ENCODE assay signal across 16 mouse cellular contexts in genomic region chr3:151265658-151266057, GRCm38 (mm10).
DNase-seq lines count a peak whose midpoint lies in the region; ATAC-seq and TF ChIP-seq lines count a peak whose summit lies in the region.
"Had no signal": no experiment of that assay in that cellular context is flagged by ENCODE, and none has a peak within 500 bp of the region (broad histone marks: within the 10 kb centered on the region; RNA-seq: fewer than 3 reads in every experiment).

No protein-coding gene starts in this region.

- 18% methylated on average over 2 of the region's 2 CpGs for whole genome bisulfite sequencing in heart, adult 2 months
- WGBS in lung, embryonic 14.5 days, result 22% methylated on average over 2 of the region's 2 CpGs

- no peaks in the 10 kb centered on the region for H3K4me1 ChIP-seq in heart, adult 2 months (ENCODE audit: control insufficient read depth, insufficient read depth, low read length)
- H3K4me1 ChIP-seq in lung, embryonic 14.5 days (ENCODE audit: insufficient read depth), result no peaks in the 10 kb centered on the region
- H3K4me1 ChIP-seq in MEL (ENCODE audit: control insufficient read depth in 1 of 2, insufficient read depth in 2 of 2, low read length in 2 of 2), result no peaks in the 10 kb centered on the region
- H3K4me1 ChIP-seq: heart, embryonic 13.5 days; midbrain, embryonic 13.5 days; stomach, embryonic 15.5 days had no signal

- intact Hi-C loops in heart, adult 2 months (cut with DNase I), result no loop called here
- intact Hi-C loops in heart, postnatal 25 days (cut with DNase I), result no loop called here
- intact Hi-C loops in gastrocnemius, postnatal 14 days (cut with DNase I; ENCODE audit: low total_unique reads), result no loop called here

- no peak overlapping the region for H3K9ac ChIP-seq in heart, adult 2 months (ENCODE audit: low read depth, low read length)
- H3K9ac ChIP-seq in lung, embryonic 14.5 days, result no peak overlapping the region
- H3K9ac ChIP-seq in MEL (ENCODE audit: control insufficient read depth, low read depth, low read length, poor library complexity, severe bottlenecking), result no peak overlapping the region
- H3K9ac ChIP-seq: heart, embryonic 13.5 days; hindbrain, embryonic 14.5 days; liver, embryonic 14.5 days; midbrain, embryonic 13.5 days; stomach, embryonic 15.5 days had no signal

- peak; percentile 15 for TF ChIP-seq RAD21 in MEL (IDR thresholded peaks at IDR 0.05; ENCODE audit: low read depth, low read length)

- H3K27ac ChIP-seq in heart, adult 2 months, result no peak overlapping the region
- no peak overlapping the region for H3K27ac ChIP-seq in lung, embryonic 14.5 days (ENCODE audit: low read depth)
- H3K27ac ChIP-seq in MEL (ENCODE audit: control insufficient read depth, low read depth, low read length), result no peak overlapping the region
- H3K27ac ChIP-seq: heart, embryonic 13.5 days; hindbrain, embryonic 14.5 days; liver, embryonic 14.5 days; macrophage; midbrain, embryonic 13.5 days; stomach, embryonic 15.5 days had no signal

- TF ChIP-seq POLR2A in heart, adult 2 months (IDR thresholded peaks at IDR 0.05; ENCODE audit: insufficient read depth, low read depth, low read length), result no peak
- no peak for TF ChIP-seq POLR2A in MEL (IDR thresholded peaks at IDR 0.05; ENCODE audit: control insufficient read depth in 1 of 2, insufficient read depth in 1 of 2, low read depth in 1 of 2, low read length in 2 of 2, poor library complexity in 1 of 2)

- peak; percentile 23 for TF ChIP-seq CTCF in heart, adult 2 months (IDR thresholded peaks at IDR 0.05)
- 0 out of 2 replicates have a peak, but pooled peaks have one; percentile 12 for TF ChIP-seq CTCF in lung, embryonic 14.5 days (IDR thresholded peaks at IDR 0.05; ENCODE audit: low read depth)
- peak; percentile 12 to 28 (median 18); a peak in 2 of 6 replicates for TF ChIP-seq CTCF in MEL (IDR thresholded peaks at IDR 0.05 in 2 of 3, conservative IDR thresholded peaks at IDR 0.05 in 1 of 3; ENCODE audit: control insufficient read depth in 1 of 3, insufficient read depth in 1 of 3, low read depth in 2 of 3, low read length in 3 of 3, poor library complexity in 1 of 3, severe bottlenecking in 1 of 3)

- no peaks in the 10 kb centered on the region for H3K27me3 ChIP-seq in heart, adult 2 months (ENCODE audit: control insufficient read depth, insufficient read depth, low read length)
- no peaks in the 10 kb centered on the region for H3K27me3 ChIP-seq in lung, embryonic 14.5 days (ENCODE audit: insufficient read depth, low read length)
- no peaks in the 10 kb centered on the region for H3K27me3 ChIP-seq in MEL (ENCODE audit: control insufficient read depth in 1 of 2, insufficient read depth in 2 of 2, low read length in 2 of 2)
- H3K27me3 ChIP-seq: heart, embryonic 13.5 days; midbrain, embryonic 13.5 days; stomach, embryonic 15.5 days had no signal

- no peak overlapping the region for H3K4me3 ChIP-seq in heart, adult 2 months
- no peak overlapping the region for H3K4me3 ChIP-seq in lung, embryonic 14.5 days (ENCODE audit: low read depth, low read length)
- H3K4me3 ChIP-seq in MEL (ENCODE audit: control insufficient read depth in 1 of 2, insufficient read depth in 1 of 2, low read depth in 2 of 2, low read length in 2 of 2), result no peak overlapping the region
- H3K4me3 ChIP-seq: heart, embryonic 13.5 days; midbrain, embryonic 13.5 days; stomach, embryonic 15.5 days had no signal

- TF ChIP-seq EP300 in heart, adult 2 months (IDR thresholded peaks at IDR 0.05; ENCODE audit: insufficient read depth, low read depth, low read length), result no peak
- TF ChIP-seq EP300 in MEL (IDR thresholded peaks at IDR 0.05; ENCODE audit: low read depth in 1 of 2, low read length in 2 of 2), result no peak

- no peak overlapping the region for H3K4me2 ChIP-seq in lung, embryonic 14.5 days
- H3K4me2 ChIP-seq: heart, embryonic 13.5 days; hindbrain, embryonic 14.5 days; midbrain, embryonic 13.5 days; stomach, embryonic 15.5 days had no signal

- H3K79me2 ChIP-seq in heart, adult 2 months (replicated peaks; ENCODE audit: control insufficient read depth, insufficient read depth, low read length), result no peaks in the 10 kb centered on the region
- H3K79me2 ChIP-seq in MEL (ENCODE audit: control insufficient read depth, insufficient read depth, low read length, poor library complexity), result no peaks in the 10 kb centered on the region

- no peaks in the 10 kb centered on the region for H3K36me3 ChIP-seq in heart, adult 2 months (ENCODE audit: control insufficient read depth, insufficient read depth, low read length)
- H3K36me3 ChIP-seq in lung, embryonic 14.5 days (ENCODE audit: insufficient read depth), result no peaks in the 10 kb centered on the region
- H3K36me3 ChIP-seq in MEL (ENCODE audit: control insufficient read depth in 1 of 2, insufficient read depth in 2 of 2, low read length in 2 of 2), result no peaks in the 10 kb centered on the region
- H3K36me3 ChIP-seq: heart, embryonic 13.5 days; midbrain, embryonic 13.5 days; stomach, embryonic 15.5 days had no signal

- H3K9me3 ChIP-seq in lung, embryonic 14.5 days (ENCODE audit: low read depth, low read length), result no peaks in the 10 kb centered on the region
- no peaks in the 10 kb centered on the region for H3K9me3 ChIP-seq in MEL (replicated peaks; ENCODE audit: insufficient read depth, low read length)
- H3K9me3 ChIP-seq: heart, embryonic 13.5 days; midbrain, embryonic 13.5 days; stomach, embryonic 15.5 days had no signal

- no peak for DNase-seq in heart, adult 2 months
- no peak for DNase-seq in heart, postnatal 25 days (ENCODE audit: low spot score)
- peak; percentile 27 for DNase-seq in lung, embryonic 14.5 days
- no peak for DNase-seq in lung, postnatal 4 days
- DNase-seq in MEL (ENCODE audit: low read depth, low spot score), result peak; percentile 11
- peak; percentile 31 for DNase-seq in embryo, embryonic 11 days
- DNase-seq in gastrocnemius, postnatal 14 days, result no peak
- DNase-seq: gastrocnemius, postnatal 10 days; kidney, adult 9 months; layer of hippocampus, adult 9-11 months had no signal

- ATAC-seq in lung, embryonic 14.5 days (ENCODE audit: insufficient read depth), result no peak
- ATAC-seq: midbrain, embryonic 13.5 days had no signal

TF ChIP-seq in MEL, 35 proteins besides CTCF, POLR2A, EP300 and RAD21:
- TF ChIP-seq SMC3 (IDR thresholded peaks at IDR 0.05; ENCODE audit: low read depth, low read length), result peak; percentile 20; the same call in 1 of the 2 replicates
- TF ChIP-seq CHD1 (IDR thresholded peaks at IDR 0.05; ENCODE audit: low read depth, low read length), result no peak

Comparison
In these comparisons a context has a peak if more than half of its experiments do, and no peak if none do; other contexts are left out.
1. DNase-seq: peak in lung, embryonic 14.5 days (single experiment), MEL (single experiment) and embryo, embryonic 11 days (single experiment); none in heart, adult 2 months (0 of 2), heart, postnatal 25 days (single experiment), lung, postnatal 4 days (0 of 2) and gastrocnemius, postnatal 14 days (single experiment).
2. Peak in every context shown above with its lines, with median percentiles within 50 percentile points of each other: CTCF ChIP-seq.